Mouse (Mus musculus): ENCODE data around the gene Pole3. TPM values are rescaled to one million over a fixed set of nuclear protein-coding genes. Genes with fewer than 3 reads are reported as not detected.

Gene Pole3
- polyA plus RNA-seq, 1 experiment from 2014 or later, result 104 TPM

GRCm38 (mm10) chr4:62503374-62503970 is 21.4 kb downstream of the Pole3 start, which contains the start of gene Hdhd3:
TSS of gene Hdhd3 (minus strand) at chr4:62503467.
- 84% methylated on average over 3 of the region's 3 CpGs for WGBS
- peaks cover 3% of the 10 kb centered on the region; the same call in 1 of the 2 replicates for H3K4me1 ChIP-seq (ENCODE audit: control insufficient read depth, insufficient read depth, low read length)
- peak within 1 kb of the TSS; percentile 85 for H3K4me3 ChIP-seq (ENCODE audit: low read length)
- no peaks in the 10 kb centered on the region for H3K27me3 ChIP-seq (ENCODE audit: control insufficient read depth, insufficient read depth, low read length)
- ATAC-seq (ENCODE audit: low FRiP score, low TSS enrichment), result no peak
- peaks cover 19% of the 10 kb centered on the region for H3K36me3 ChIP-seq (ENCODE audit: control insufficient read depth, insufficient read depth, low read length)
- no peaks in the 10 kb centered on the region for H3K9me3 ChIP-seq (ENCODE audit: control insufficient read depth, low read length)
- peak within 1 kb of the TSS; percentile 56 for H3K27ac ChIP-seq (ENCODE audit: low read depth, low read length)
- peak within 1 kb of the TSS; percentile 76 for H3K9ac ChIP-seq (ENCODE audit: low read depth, low read length)
- peak within 1 kb of the TSS; percentile 72 for H3K4me2 ChIP-seq (replicated peaks; ENCODE audit: low read depth, low read length)

GRCm38 (mm10) chr4:62502969-62503368 is 21.9 kb downstream of the Pole3 start:
- peaks cover 3% of the 10 kb centered on the region; the same call in 1 of the 2 replicates for H3K4me1 ChIP-seq (ENCODE audit: control insufficient read depth, insufficient read depth, low read length)
- no peak overlapping the region for H3K4me3 ChIP-seq (ENCODE audit: low read length)
- no peak overlapping the region for H3K4me2 ChIP-seq (replicated peaks; ENCODE audit: low read depth, low read length)
- peaks cover 14% of the 10 kb centered on the region; the same call in 1 of the 2 replicates for H3K36me3 ChIP-seq (ENCODE audit: control insufficient read depth, insufficient read depth, low read length)
- no peaks in the 10 kb centered on the region for H3K27me3 ChIP-seq (ENCODE audit: control insufficient read depth, insufficient read depth, low read length)
- no peak overlapping the region for H3K9ac ChIP-seq (ENCODE audit: low read depth, low read length)
- no peak for ATAC-seq (ENCODE audit: low FRiP score, low TSS enrichment)
- WGBS, result 63% methylated on average over 7 of the region's 7 CpGs
- no peaks in the 10 kb centered on the region for H3K9me3 ChIP-seq (ENCODE audit: control insufficient read depth, low read length)
- no peak overlapping the region for H3K27ac ChIP-seq (ENCODE audit: low read depth, low read length)

GRCm38 (mm10) chr4:62501964-62502732 is 22.7 kb downstream of the Pole3 start:
- Histone ChIP-seq H3K4me1 (ENCODE audit: control insufficient read depth, insufficient read depth, low read length) (peaks cover 3% of the 10 kb centered on the region; the same call in 1 of the 2 replicates), H3K9me3 (ENCODE audit: control insufficient read depth, low read length) (no peaks in the 10 kb centered on the region), H3K27ac (ENCODE audit: low read depth, low read length) (peak overlapping the region; percentile 56), H3K9ac (ENCODE audit: low read depth, low read length) (peak overlapping the region; percentile 76), H3K27me3 (ENCODE audit: control insufficient read depth, insufficient read depth, low read length) (no peaks in the 10 kb centered on the region), H3K36me3 (ENCODE audit: control insufficient read depth, insufficient read depth, low read length) (peaks cover 7% of the 10 kb centered on the region; the same call in 1 of the 2 replicates), H3K4me2 (replicated peaks; ENCODE audit: low read depth, low read length) (peak overlapping the region; percentile 72), H3K4me3 (ENCODE audit: low read length) (peak overlapping the region; percentile 85)
- peak; percentile 96 for ATAC-seq (ENCODE audit: low FRiP score, low TSS enrichment)
- 2% methylated on average over 38 of the region's 38 CpGs for WGBS

GRCm38 (mm10) chr4:62501534-62501933 is 23.3 kb downstream of the Pole3 start:
- Histone ChIP-seq H3K4me2 (replicated peaks; ENCODE audit: low read depth, low read length) (peak overlapping the region; percentile 72), H3K4me3 (ENCODE audit: low read length) (peak overlapping the region; percentile 85), H3K9ac (ENCODE audit: low read depth, low read length) (peak overlapping the region; percentile 76), H3K27me3 (ENCODE audit: control insufficient read depth, insufficient read depth, low read length) (no peaks in the 10 kb centered on the region), H3K27ac (ENCODE audit: low read depth, low read length) (peak overlapping the region; percentile 56; the same call in 1 of the 2 replicates), H3K9me3 (ENCODE audit: control insufficient read depth, low read length) (no peaks in the 10 kb centered on the region), H3K36me3 (ENCODE audit: control insufficient read depth, insufficient read depth, low read length) (peaks cover 7% of the 10 kb centered on the region; the same call in 1 of the 2 replicates), H3K4me1 (ENCODE audit: control insufficient read depth, insufficient read depth, low read length) (peaks cover 3% of the 10 kb centered on the region; the same call in 1 of the 2 replicates)
- 4% methylated on average over 7 of the region's 7 CpGs for WGBS
- ATAC-seq (ENCODE audit: low FRiP score, low TSS enrichment), result peak; percentile 29

- no peak overlapping the region; the same call in 1 of the 2 replicates for H3K4me3 ChIP-seq (ENCODE audit: low read length)
- H3K4me1 ChIP-seq (ENCODE audit: control insufficient read depth, insufficient read depth, low read length), result peaks cover 3% of the 10 kb centered on the region; the same call in 1 of the 2 replicates
- no peak for ATAC-seq (ENCODE audit: low FRiP score, low TSS enrichment)
- no peak overlapping the region for H3K9ac ChIP-seq (ENCODE audit: low read depth, low read length)
- no peak overlapping the region for H3K27ac ChIP-seq (ENCODE audit: low read depth, low read length)
- peaks cover 7% of the 10 kb centered on the region; the same call in 1 of the 2 replicates for H3K36me3 ChIP-seq (ENCODE audit: control insufficient read depth, insufficient read depth, low read length)
- peak overlapping the region; percentile 72; the same call in 1 of the 2 replicates for H3K4me2 ChIP-seq (replicated peaks; ENCODE audit: low read depth, low read length)
- H3K9me3 ChIP-seq (ENCODE audit: control insufficient read depth, low read length), result no peaks in the 10 kb centered on the region
- 74% methylated on average over 4 of the region's 4 CpGs for WGBS
- no peaks in the 10 kb centered on the region for H3K27me3 ChIP-seq (ENCODE audit: control insufficient read depth, insufficient read depth, low read length)
These were observed 24.1 kb downstream of the Pole3 start for GRCm38 (mm10) chr4:62500799-62501198.

- Histone ChIP-seq H3K27ac (ENCODE audit: low read depth, low read length) (no peak overlapping the region), H3K36me3 (ENCODE audit: control insufficient read depth, insufficient read depth, low read length) (peaks cover 7% of the 10 kb centered on the region; the same call in 1 of the 2 replicates), H3K9ac (ENCODE audit: low read depth, low read length) (no peak overlapping the region), H3K4me2 (replicated peaks; ENCODE audit: low read depth, low read length) (no peak overlapping the region), H3K4me1 (ENCODE audit: control insufficient read depth, insufficient read depth, low read length) (peaks cover 3% of the 10 kb centered on the region; the same call in 1 of the 2 replicates), H3K4me3 (ENCODE audit: low read length) (no peak overlapping the region), H3K9me3 (ENCODE audit: control insufficient read depth, low read length) (no peaks in the 10 kb centered on the region), H3K27me3 (ENCODE audit: control insufficient read depth, insufficient read depth, low read length) (no peaks in the 10 kb centered on the region)
- ATAC-seq (ENCODE audit: low FRiP score, low TSS enrichment), result no peak
- WGBS, result 78% methylated on average over 8 of the region's 8 CpGs
These were observed 28.1 kb downstream of the Pole3 start for GRCm38 (mm10) chr4:62496815-62497214.

GRCm38 (mm10) chr4:62495946-62496345 is 28.9 kb downstream of the Pole3 start:
- H3K9ac ChIP-seq (ENCODE audit: low read depth, low read length), result no peak overlapping the region
- H3K4me1 ChIP-seq (ENCODE audit: control insufficient read depth, insufficient read depth, low read length), result no peaks in the 10 kb centered on the region; the same call in 1 of the 2 replicates
- no peak overlapping the region for H3K4me2 ChIP-seq (replicated peaks; ENCODE audit: low read depth, low read length)
- 81% methylated on average over 8 of the region's 8 CpGs for WGBS
- no peaks in the 10 kb centered on the region for H3K9me3 ChIP-seq (ENCODE audit: control insufficient read depth, low read length)
- H3K27me3 ChIP-seq (ENCODE audit: control insufficient read depth, insufficient read depth, low read length), result no peaks in the 10 kb centered on the region
- ATAC-seq (ENCODE audit: low FRiP score, low TSS enrichment), result no peak
- peaks cover 7% of the 10 kb centered on the region; the same call in 1 of the 2 replicates for H3K36me3 ChIP-seq (ENCODE audit: control insufficient read depth, insufficient read depth, low read length)
- no peak overlapping the region for H3K4me3 ChIP-seq (ENCODE audit: low read length)
- no peak overlapping the region for H3K27ac ChIP-seq (ENCODE audit: low read depth, low read length)

- no peaks in the 10 kb centered on the region for H3K4me1 ChIP-seq (ENCODE audit: control insufficient read depth, insufficient read depth, low read length)
- H3K4me3 ChIP-seq (ENCODE audit: low read length), result no peak overlapping the region
- 65% methylated on average over 9 of the region's 9 CpGs for WGBS
- H3K4me2 ChIP-seq (replicated peaks; ENCODE audit: low read depth, low read length), result no peak overlapping the region
- no peak overlapping the region for H3K9ac ChIP-seq (ENCODE audit: low read depth, low read length)
- ATAC-seq (ENCODE audit: low FRiP score, low TSS enrichment), result peak; percentile 38; the same call in 1 of the 2 replicates
- no peaks in the 10 kb centered on the region for H3K27me3 ChIP-seq (ENCODE audit: control insufficient read depth, insufficient read depth, low read length)
- H3K36me3 ChIP-seq (ENCODE audit: control insufficient read depth, insufficient read depth, low read length), result peaks cover 4% of the 10 kb centered on the region; the same call in 1 of the 2 replicates
- no peaks in the 10 kb centered on the region for H3K9me3 ChIP-seq (ENCODE audit: control insufficient read depth, low read length)
- no peak overlapping the region for H3K27ac ChIP-seq (ENCODE audit: low read depth, low read length)
These were observed 30.6 kb downstream of the Pole3 start for GRCm38 (mm10) chr4:62494230-62494629.
